Mouse (Mus musculus): Measurements from ENCODE around the gene Adgrb3.

GRCm38 (mm10) chr1:25698702-25699250 is 130.7 kb downstream of the Adgrb3 start:
- TF ChIP-seq POLR2A (IDR thresholded peaks at IDR 0.05; ENCODE audit: borderline replicate concordance, low read depth, low read length) (no peak), CTCF (IDR thresholded peaks at IDR 0.05; ENCODE audit: low read depth, low read length) (no peak)
